Mouse (Mus musculus): ENCODE measurements at regions not wholly inside any gene's neighbourhood (a gene's known extent, or its start where the extent isn't known, plus 50 kb on each side); places are given as distances from the start of the nearest gene placed in this dataset.

DNA sequence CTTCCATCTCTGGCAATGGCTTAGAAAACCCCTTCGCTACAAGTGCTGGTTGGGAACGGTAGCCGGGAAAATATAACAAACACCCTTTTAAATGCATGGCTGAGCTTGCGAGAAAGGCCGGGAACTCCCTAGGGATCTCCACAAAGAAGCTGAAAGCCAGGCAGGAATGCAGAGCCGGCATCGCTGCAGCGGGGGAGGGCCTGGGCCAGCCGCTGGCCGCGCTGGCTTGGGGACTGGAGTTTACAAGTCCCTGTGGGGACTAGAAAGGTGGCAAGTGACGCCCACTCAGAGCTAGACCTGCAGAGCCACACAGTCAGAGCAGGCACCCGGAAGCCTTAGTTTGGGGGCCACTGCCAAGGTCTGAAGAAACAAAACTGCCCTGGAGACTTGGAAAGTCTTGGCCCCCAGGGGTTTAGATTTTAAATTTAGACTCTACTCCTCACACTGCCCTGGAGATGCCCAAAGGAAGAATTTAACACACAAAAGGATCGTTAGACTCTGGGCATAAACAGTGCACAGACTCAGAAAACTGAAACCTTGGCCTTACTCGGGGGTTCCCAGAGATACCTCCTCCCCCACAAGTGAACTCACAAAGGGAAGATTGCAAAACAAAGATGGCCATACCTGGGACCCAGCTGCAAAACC, 59.4 kb downstream of the 1700001O22Rik start:
- Histone ChIP-seq H3K4me2 (ENCODE audit: low read depth) (no peak overlapping the region), H3K36me3 (replicated peaks; ENCODE audit: control insufficient read depth, insufficient read depth, low read depth) (no peaks in the 10 kb centered on the region), H3K9me3 (ENCODE audit: control insufficient read depth, low read length) (no peaks in the 10 kb centered on the region), H3K27me3 (ENCODE audit: control insufficient read depth, insufficient read depth, low read length) (no peaks in the 10 kb centered on the region), H3K4me1 (replicated peaks; ENCODE audit: control insufficient read depth in 2 of 2, insufficient read depth in 2 of 2, low read length in 1 of 2) (peaks cover 0 to 5% of the 10 kb centered on the region in 2 experiments; a peak in 2 of 4 replicates), H3K27ac (no peak overlapping the region), H3K4me3 (ENCODE audit: insufficient read depth in 1 of 2, low read depth in 2 of 2, low read length in 2 of 2) (no peak overlapping the region), H3K9ac (replicated peaks) (no peak overlapping the region)
- 53% methylated on average over 15 of the region's 15 CpGs for WGBS (ENCODE audit: insufficient replicate concordance)
- no peak for DNase-seq (ENCODE audit: low read depth in 3 of 3, low spot score in 3 of 3)
- ATAC-seq (ENCODE audit: insufficient read depth) = no peak
- no peak for TF ChIP-seq EP300 (IDR thresholded peaks at IDR 0.05; ENCODE audit: low read depth)
- TF ChIP-seq CTCF (IDR thresholded peaks at IDR 0.05; ENCODE audit: low read depth) = no peak

DNA sequence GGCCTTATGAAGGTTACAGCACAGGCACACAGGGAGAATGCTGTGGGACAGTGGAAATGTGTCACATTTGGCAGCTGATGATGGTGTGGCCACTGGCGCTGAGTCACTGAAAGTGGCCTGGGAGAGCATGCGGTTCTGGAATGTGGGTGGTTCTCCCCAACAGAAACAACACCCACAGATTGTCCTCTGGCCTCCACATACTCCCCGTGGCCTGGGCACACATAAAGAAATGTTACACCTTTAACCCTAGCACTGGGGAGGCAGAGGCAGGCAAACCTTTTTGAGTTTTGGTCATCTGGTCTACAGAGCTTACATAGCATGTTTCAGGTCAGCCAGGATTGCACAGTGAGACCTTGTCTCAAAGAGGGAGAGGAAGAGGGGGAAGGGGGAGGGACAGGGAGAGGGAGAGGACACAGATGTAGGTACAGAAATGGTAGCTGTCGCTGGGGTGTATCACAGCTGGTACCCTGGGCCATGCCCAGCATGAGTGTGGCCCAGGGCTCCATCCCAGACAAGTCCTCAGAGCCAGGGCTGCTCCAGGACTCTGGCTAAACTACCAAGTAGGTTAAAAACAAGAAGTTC, 60.1 kb downstream of the 1700001O22Rik start:
- Histone ChIP-seq H3K9me3 (ENCODE audit: control insufficient read depth, low read length) (no peaks in the 10 kb centered on the region), H3K27me3 (ENCODE audit: control insufficient read depth, insufficient read depth, low read length) (no peaks in the 10 kb centered on the region), H3K9ac (replicated peaks) (no peak overlapping the region), H3K4me3 (ENCODE audit: insufficient read depth in 1 of 2, low read depth in 2 of 2, low read length in 2 of 2) (no peak overlapping the region), H3K4me1 (replicated peaks; ENCODE audit: control insufficient read depth in 2 of 2, insufficient read depth in 2 of 2, low read length in 1 of 2) (peaks cover 0 to 5% of the 10 kb centered on the region in 2 experiments; a peak in 2 of 4 replicates), H3K27ac (no peak overlapping the region), H3K4me2 (ENCODE audit: low read depth) (no peak overlapping the region), H3K36me3 (replicated peaks; ENCODE audit: control insufficient read depth, insufficient read depth, low read depth) (no peaks in the 10 kb centered on the region)
- WGBS (ENCODE audit: insufficient replicate concordance) = 52% methylated on average over 4 of the region's 4 CpGs
- DNase-seq (ENCODE audit: low read depth in 3 of 3, low spot score in 3 of 3) (no peak), ATAC-seq (ENCODE audit: insufficient read depth) (no peak)
- TF ChIP-seq EP300 (IDR thresholded peaks at IDR 0.05; ENCODE audit: low read depth) (no peak), CTCF (IDR thresholded peaks at IDR 0.05; ENCODE audit: low read depth) (no peak)

DNA sequence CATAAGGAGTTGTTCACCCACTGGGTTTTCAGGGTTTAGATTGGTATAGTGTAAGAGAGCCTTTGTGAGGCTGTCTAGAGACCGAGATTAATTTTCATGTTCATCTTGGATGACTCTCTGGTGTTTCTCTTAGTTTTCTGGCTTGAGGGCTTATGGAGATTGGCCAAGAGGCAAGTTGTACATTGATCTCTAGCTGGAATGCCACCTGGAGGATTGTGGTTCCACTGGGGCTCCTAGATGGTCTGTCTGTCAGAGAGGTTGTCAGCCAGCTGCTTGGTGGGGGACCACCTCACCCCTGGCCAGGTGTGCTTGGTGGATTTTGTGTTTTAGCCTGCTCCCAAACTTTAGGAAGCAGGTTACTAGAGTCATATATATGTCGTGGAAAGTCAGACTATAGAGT, 62.0 kb downstream of the 1700001O22Rik start:
- Histone ChIP-seq H3K27me3 (ENCODE audit: control insufficient read depth, insufficient read depth, low read length) (no peaks in the 10 kb centered on the region), H3K9ac (replicated peaks) (no peak overlapping the region), H3K9me3 (ENCODE audit: control insufficient read depth, low read length) (no peaks in the 10 kb centered on the region), H3K4me2 (ENCODE audit: low read depth) (no peak overlapping the region), H3K27ac (no peak overlapping the region), H3K36me3 (replicated peaks; ENCODE audit: control insufficient read depth, insufficient read depth, low read depth) (no peaks in the 10 kb centered on the region), H3K4me3 (ENCODE audit: insufficient read depth in 1 of 2, low read depth in 2 of 2, low read length in 2 of 2) (no peak overlapping the region), H3K4me1 (replicated peaks; ENCODE audit: control insufficient read depth in 2 of 2, insufficient read depth in 2 of 2, low read length in 1 of 2) (peaks cover 0 to 5% of the 10 kb centered on the region in 2 experiments; a peak in 2 of 4 replicates)
- no peak for ATAC-seq (ENCODE audit: insufficient read depth)
- TF ChIP-seq CTCF (IDR thresholded peaks at IDR 0.05; ENCODE audit: low read depth) (no peak), EP300 (IDR thresholded peaks at IDR 0.05; ENCODE audit: low read depth) (no peak)
- 70% methylated on average over 2 of the region's 2 CpGs for WGBS (ENCODE audit: insufficient replicate concordance)
- DNase-seq (ENCODE audit: low read depth in 3 of 3, low spot score in 3 of 3) = no peak

DNA sequence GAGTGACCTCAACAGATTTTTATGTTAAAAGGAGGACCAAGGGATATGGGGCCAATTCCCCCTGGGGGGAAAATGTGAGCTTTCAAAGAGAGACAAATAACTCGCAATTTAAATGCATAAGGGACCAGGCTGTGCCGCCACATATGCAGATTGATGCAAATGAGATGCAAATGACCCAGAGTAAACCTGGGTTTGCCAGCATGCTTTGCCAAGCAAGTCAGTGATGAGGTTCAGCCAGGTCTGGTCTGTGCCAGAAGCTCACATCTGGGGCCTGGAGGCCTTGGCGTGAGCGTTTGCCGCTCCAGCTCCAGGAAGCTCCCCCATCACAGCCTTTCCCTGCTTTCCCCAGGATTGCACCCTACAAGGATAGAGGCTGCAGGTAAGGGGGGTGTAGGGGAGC, 65.7 kb downstream of the 1700001O22Rik start:
- no peak overlapping the region for H3K27ac ChIP-seq
- H3K9ac ChIP-seq (replicated peaks) = no peak overlapping the region
- no peaks in the 10 kb centered on the region; a peak in 1 of 4 replicates for H3K4me1 ChIP-seq (replicated peaks; ENCODE audit: control insufficient read depth in 2 of 2, insufficient read depth in 2 of 2, low read length in 1 of 2)
- TF ChIP-seq CTCF (IDR thresholded peaks at IDR 0.05; ENCODE audit: low read depth) = no peak
- no peak for TF ChIP-seq EP300 (IDR thresholded peaks at IDR 0.05; ENCODE audit: low read depth)
- no peaks in the 10 kb centered on the region for H3K27me3 ChIP-seq (ENCODE audit: control insufficient read depth, insufficient read depth, low read length)
- H3K9me3 ChIP-seq (ENCODE audit: control insufficient read depth, low read length) = no peaks in the 10 kb centered on the region
- WGBS (ENCODE audit: insufficient replicate concordance) = 75% methylated on average over 5 of the region's 5 CpGs
- ATAC-seq (ENCODE audit: insufficient read depth) = no peak
- H3K4me3 ChIP-seq (ENCODE audit: insufficient read depth in 1 of 2, low read depth in 2 of 2, low read length in 2 of 2) = no peak overlapping the region
- H3K36me3 ChIP-seq (replicated peaks; ENCODE audit: control insufficient read depth, insufficient read depth, low read depth) = no peaks in the 10 kb centered on the region
- no peak for DNase-seq (ENCODE audit: low read depth in 3 of 3, low spot score in 3 of 3)
- no peak overlapping the region for H3K4me2 ChIP-seq (ENCODE audit: low read depth)

DNA sequence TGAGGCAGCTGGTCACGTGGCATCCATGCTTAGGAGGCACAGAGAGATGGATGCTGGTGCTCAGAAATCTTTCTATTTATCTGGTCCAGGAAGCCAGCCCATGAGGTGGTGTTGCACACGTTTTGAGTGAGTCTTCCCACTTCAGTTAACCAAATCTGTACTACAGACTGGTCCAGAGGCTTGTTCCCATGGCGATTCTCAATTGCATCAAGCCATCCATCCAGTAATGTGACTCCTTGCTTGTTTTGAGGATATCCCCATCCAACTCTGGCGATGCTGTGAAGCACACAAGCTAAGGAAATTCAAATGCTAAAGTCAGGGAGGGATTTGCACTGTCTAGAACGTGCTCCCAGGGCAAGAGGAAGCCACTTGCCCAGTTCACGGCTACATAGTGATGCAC, 66.8 kb downstream of the 1700001O22Rik start:
- 42% methylated on average over 6 of the region's 6 CpGs for WGBS (ENCODE audit: insufficient replicate concordance)
- no peak overlapping the region for H3K4me2 ChIP-seq (ENCODE audit: low read depth)
- ATAC-seq (ENCODE audit: insufficient read depth) = no peak
- no peaks in the 10 kb centered on the region for H3K9me3 ChIP-seq (ENCODE audit: control insufficient read depth, low read length)
- DNase-seq (ENCODE audit: low read depth in 3 of 3, low spot score in 3 of 3) = no peak
- no peak overlapping the region for H3K27ac ChIP-seq
- H3K4me3 ChIP-seq (ENCODE audit: insufficient read depth in 1 of 2, low read depth in 2 of 2, low read length in 2 of 2) = no peak overlapping the region
- no peak overlapping the region for H3K9ac ChIP-seq (replicated peaks)
- no peaks in the 10 kb centered on the region for H3K27me3 ChIP-seq (ENCODE audit: control insufficient read depth, insufficient read depth, low read length)
- H3K4me1 ChIP-seq (replicated peaks; ENCODE audit: control insufficient read depth in 2 of 2, insufficient read depth in 2 of 2, low read length in 1 of 2) = no peaks in the 10 kb centered on the region
- no peak for TF ChIP-seq EP300 (IDR thresholded peaks at IDR 0.05; ENCODE audit: low read depth)
- no peak for TF ChIP-seq CTCF (IDR thresholded peaks at IDR 0.05; ENCODE audit: low read depth)
- no peaks in the 10 kb centered on the region for H3K36me3 ChIP-seq (replicated peaks; ENCODE audit: control insufficient read depth, insufficient read depth, low read depth)
